Mouse (Mus musculus) hindbrain, embryonic 16.5 days (tissue): ENCODE measurements around the gene Grrp1. TPM values are rescaled to one million over a fixed set of nuclear protein-coding genes. Genes with fewer than 3 reads are reported as not detected.
"Not testable (repeated sequence)": the region's sequence is repeated elsewhere in the genome, so short reads cannot be mapped to it uniquely, and the experiment has no call there.

ENCODE experiments used
- ATAC-seq: fragments of 200-750 bp; cut with Nextera tagmentation; 2 replicates; pipeline ENCODE4 v1.8.0; 2017; ENCODE audit warnings: moderate TSS enrichment, moderate library complexity
- H3K27ac ChIP-seq: fragments of 300-500 bp; sonication (generic); 2 replicates; pipeline ENCODE4 v1.5.1; 2014; ENCODE audit warnings: low read depth, mild to moderate bottlenecking, control low read depth, low read length, moderate library complexity
- H3K27me3 ChIP-seq: fragments of 300-500 bp; sonication (generic); replicated peaks from 2 replicates; pipeline ENCODE4 v1.6.1; 2014; ENCODE audit warnings: low read length; ENCODE audit not compliant: control insufficient read depth, insufficient read depth
- H3K36me3 ChIP-seq: fragments of 300-500 bp; sonication (generic); 2 replicates; pipeline ENCODE4 v1.6.1; 2014; ENCODE audit warnings: mild to moderate bottlenecking, low read length, moderate library complexity, mixed read lengths; ENCODE audit not compliant: control insufficient read depth, insufficient read depth
- H3K4me1 ChIP-seq: fragments of 300-500 bp; sonication (generic); 2 replicates; pipeline ENCODE4 v1.6.1; 2014; ENCODE audit warnings: low read depth, low read length; ENCODE audit not compliant: control insufficient read depth, insufficient read depth
- H3K4me2 ChIP-seq: fragments of 300-500 bp; sonication (generic); 2 replicates; pipeline ENCODE4 v1.6.1; 2014; ENCODE audit warnings: mild to moderate bottlenecking, low read length, control low read depth, moderate library complexity
- H3K4me3 ChIP-seq: fragments of 300-500 bp; sonication (generic); 2 replicates; pipeline ENCODE4 v1.5.1; 2014; ENCODE audit warnings: mild to moderate bottlenecking, low read length, control low read depth, moderate library complexity
- H3K9ac ChIP-seq: fragments of 300-500 bp; sonication (generic); 2 replicates; pipeline ENCODE4 v1.6.1; 2014; ENCODE audit warnings: low read depth, mild to moderate bottlenecking, control low read depth, low read length, moderate library complexity
- H3K9me3 ChIP-seq: fragments of 300-500 bp; sonication (generic); 2 replicates; pipeline ENCODE4 v1.6.1; 2014; ENCODE audit warnings: mild to moderate bottlenecking, low read length, moderate library complexity; ENCODE audit not compliant: control insufficient read depth
- WGBS: fragments of 180-500 bp; shearing (Covaris S2); extraction: QIAGEN DNeasy Blood & Tissue Kit; methylation state at CpG from one replicate; pipeline ENCODE4 v1.1.7; 2014; 5-methylcytosine and 5-hydroxymethylcytosine counted together
- polyA plus RNA-seq: library from polyadenylated mRNA; unstranded; fragments of >200 nt; fragmentation: Nextera tagmentation; extraction: Ambion mirVana; gene quantifications from 2 replicates; pipeline ENCODE4 v1.2.1, GENCODE M21; 2015

The Grrp1 gene
- polyA plus RNA-seq, 1 experiment from 2014 or later = 16.9 TPM

- Histone ChIP-seq H3K27ac (no peak overlapping the region), H3K9me3 (no peaks in the 10 kb centered on the region), H3K27me3 (no peaks in the 10 kb centered on the region), H3K36me3 (peaks cover 6% of the 10 kb centered on the region), H3K4me3 (no peak overlapping the region), H3K4me1 (no peaks in the 10 kb centered on the region), H3K9ac (no peak overlapping the region), H3K4me2 (peak overlapping the region; percentile 25)
- 34% methylated on average over 13 of the region's 13 CpGs for WGBS
- no peak for ATAC-seq
Observed at GRCm38 (mm10) chr4:134272731-134273416, 19.0 kb upstream of the Grrp1 start.

GRCm38 (mm10) chr4:134271979-134272378, 18.1 kb upstream of the Grrp1 start:
- ATAC-seq = no peak
- WGBS = 81% methylated on average over 7 of the region's 7 CpGs

GRCm38 (mm10) chr4:134269622-134270021, 15.7 kb upstream of the Grrp1 start:
- not testable (repeated sequence) for H3K4me2 ChIP-seq, H3K9ac ChIP-seq, H3K4me1 ChIP-seq, H3K9me3 ChIP-seq, H3K4me3 ChIP-seq, H3K27ac ChIP-seq, H3K36me3 ChIP-seq, H3K27me3 ChIP-seq, ATAC-seq

More at GRCm38 (mm10) chr4:134271979-134272378, 18.1 kb upstream of the Grrp1 start:
- H3K4me2 ChIP-seq = no peak overlapping the region
- no peaks in the 10 kb centered on the region for H3K4me1 ChIP-seq
- H3K36me3 ChIP-seq = peaks cover 5% of the 10 kb centered on the region
- no peak overlapping the region for H3K27ac ChIP-seq
- H3K4me3 ChIP-seq = no peak overlapping the region
- no peaks in the 10 kb centered on the region for H3K27me3 ChIP-seq
- no peak overlapping the region for H3K9ac ChIP-seq
- no peaks in the 10 kb centered on the region for H3K9me3 ChIP-seq

- Histone ChIP-seq H3K9ac (no peak overlapping the region), H3K27me3 (no peaks in the 10 kb centered on the region), H3K4me1 (no peaks in the 10 kb centered on the region), H3K36me3 (no peaks in the 10 kb centered on the region), H3K9me3 (no peaks in the 10 kb centered on the region), H3K27ac (no peak overlapping the region), H3K4me2 (no peak overlapping the region), H3K4me3 (no peak overlapping the region)
- WGBS = 84% methylated on average over 19 of the region's 19 CpGs
- ATAC-seq = no peak
Observed at GRCm38 (mm10) chr4:134268102-134268655, 14.3 kb upstream of the Grrp1 start.

- ATAC-seq = no peak
- Histone ChIP-seq H3K9ac (no peak overlapping the region), H3K27ac (no peak overlapping the region), H3K27me3 (no peaks in the 10 kb centered on the region), H3K4me1 (no peaks in the 10 kb centered on the region), H3K9me3 (no peaks in the 10 kb centered on the region), H3K36me3 (no peaks in the 10 kb centered on the region), H3K4me3 (no peak overlapping the region), H3K4me2 (no peak overlapping the region)
- 60% methylated on average over 9 of the region's 9 CpGs for WGBS
Observed at GRCm38 (mm10) chr4:134265860-134266585, 12.1 kb upstream of the Grrp1 start.

GRCm38 (mm10) chr4:134263191-134263590, 9.3 kb upstream of the Grrp1 start:
- Histone ChIP-seq H3K4me3 (no peak overlapping the region), H3K27ac (no peak overlapping the region), H3K4me2 (no peak overlapping the region), H3K4me1 (no peaks in the 10 kb centered on the region), H3K27me3 (no peaks in the 10 kb centered on the region), H3K9me3 (no peaks in the 10 kb centered on the region), H3K9ac (no peak overlapping the region), H3K36me3 (no peaks in the 10 kb centered on the region)
- ATAC-seq = no peak
- 40% methylated on average over 6 of the region's 6 CpGs for WGBS

- H3K4me2 ChIP-seq = no peak overlapping the region
- H3K27ac ChIP-seq = no peak overlapping the region
- H3K4me1 ChIP-seq = peaks cover 6% of the 10 kb centered on the region
- no peak overlapping the region for H3K4me3 ChIP-seq
- no peak for ATAC-seq
- H3K9ac ChIP-seq = no peak overlapping the region
- no peaks in the 10 kb centered on the region for H3K36me3 ChIP-seq
- 68% methylated on average over 11 of the region's 11 CpGs for WGBS
- peaks cover 13% of the 10 kb centered on the region for H3K27me3 ChIP-seq
- H3K9me3 ChIP-seq = no peaks in the 10 kb centered on the region
Observed at GRCm38 (mm10) chr4:134258354-134258753, 4.4 kb upstream of the Grrp1 start.

GRCm38 (mm10) chr4:134257198-134258009, 3.5 kb upstream of the Grrp1 start:
- WGBS = 14% methylated on average over 11 of the region's 11 CpGs
- no peak overlapping the region for H3K27ac ChIP-seq
- no peak overlapping the region for H3K4me3 ChIP-seq

More at GRCm38 (mm10) chr4:134257198-134258009, 3.5 kb upstream of the Grrp1 start:
- Histone ChIP-seq H3K4me1 (peaks cover 10% of the 10 kb centered on the region), H3K36me3 (no peaks in the 10 kb centered on the region), H3K4me2 (no peak overlapping the region), H3K9ac (no peak overlapping the region), H3K27me3 (peaks cover 21% of the 10 kb centered on the region), H3K9me3 (no peaks in the 10 kb centered on the region)
- no peak for ATAC-seq
